In the genomic region with DNA sequence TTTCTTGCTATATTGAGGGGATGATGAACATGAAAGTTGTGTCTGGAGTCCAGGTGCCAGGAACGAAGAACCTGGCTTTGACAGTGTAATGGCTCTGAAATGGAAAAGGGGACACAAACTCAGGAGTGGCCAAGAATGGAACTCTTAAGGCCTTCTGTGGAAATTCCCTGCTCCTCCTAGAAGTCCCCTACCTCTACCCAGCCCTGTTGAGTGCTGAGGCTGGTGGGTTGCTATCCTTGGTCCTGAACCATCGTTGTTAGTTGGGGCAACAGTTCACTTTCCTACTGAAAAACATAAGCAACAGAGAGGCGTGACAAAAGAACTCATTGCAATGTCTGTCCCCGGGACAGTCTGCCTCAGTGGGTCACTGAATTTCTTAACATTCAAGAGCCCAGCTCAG, we compare ENCODE assay signal across 7 mouse cellular contexts. TPM values are rescaled to one million over a fixed set of nuclear protein-coding genes. Genes with fewer than 3 reads are reported as not detected.
DNase-seq lines count a peak whose midpoint lies in the region; ATAC-seq lines count a peak whose summit lies in the region.

No protein-coding gene starts in this region.

- DNase-seq in kidney, postnatal 14 days, result peak; percentile 62
- no peak for DNase-seq in kidney, adult 18-20 months
- DNase-seq in NIH3T3 (ENCODE audit: low read depth), result peak; percentile 90
- peak; percentile 77 for DNase-seq in embryo, embryonic 11 days
- DNase-seq in cerebellum, postnatal 25 days, result no peak
- no peak for DNase-seq in left cerebral cortex, adult 18-20 months (ENCODE audit: low spot score in 2 of 2)

- peak; percentile 38 for ATAC-seq in megakaryocyte progenitor cell, adult 5-6 weeks (replicated peaks; ENCODE audit: poor library complexity)

RNA-seq across cellular contexts. Expression of a gene that starts 30.7 kb away (rescaled TPM):
- total RNA-seq in megakaryocyte progenitor cell, adult 5-6 weeks (2015), result 0.34 and 0.49 TPM in 2 replicates
- 0.12 and 0.27 TPM in 2 replicates for total RNA-seq in megakaryocyte progenitor cell, adult 5-6 weeks (2017)
- total RNA-seq in left cerebral cortex, adult 18-20 months (2021), result 10 to 100 TPM; 87.0 to 97.8 TPM

RNA-seq across cellular contexts. Expression of a gene that starts 31.8 kb away (rescaled TPM):
- total RNA-seq in megakaryocyte progenitor cell, adult 5-6 weeks (2015), result 87.2 and 95.3 TPM in 2 replicates
- 49.8 and 52.0 TPM in 2 replicates for total RNA-seq in megakaryocyte progenitor cell, adult 5-6 weeks (2017)
- 10 to 100 TPM; 90.6 to 92.7 TPM for total RNA-seq in left cerebral cortex, adult 18-20 months (2021)

Comparison
In these comparisons a context has a peak if more than half of its experiments do, and no peak if none do; other contexts are left out.
1. DNase-seq: peak in kidney, postnatal 14 days (single experiment), NIH3T3 (single experiment) and embryo, embryonic 11 days (single experiment); none in kidney, adult 18-20 months (single experiment), cerebellum, postnatal 25 days (0 of 2) and left cerebral cortex, adult 18-20 months (0 of 2).
2. RNA of a gene that starts 30.7 kb away (total RNA-seq): 87.0 to 97.8 TPM in left cerebral cortex, adult 18-20 months; 0.12 to 0.49 TPM in megakaryocyte progenitor cell, adult 5-6 weeks; every median in the first group is over 10 times any median in the second.